Mouse (Mus musculus) megakaryocyte, embryonic 14.5 days (primary cell): ENCODE measurements around the gene Pes1.

Source experiments
- FLI1 ChIP-seq: IDR thresholded peaks from 2 replicates; pipeline ENCODE4 v1.6.1; 2012; ENCODE audit warnings: low read length, inconsistent platforms, mixed read lengths
- GATA1 ChIP-seq: IDR thresholded peaks from 3 replicates; pipeline ENCODE4 v1.6.1; 2012; ENCODE audit warnings: mixed read lengths, low read length, inconsistent platforms, borderline replicate concordance

DNA sequence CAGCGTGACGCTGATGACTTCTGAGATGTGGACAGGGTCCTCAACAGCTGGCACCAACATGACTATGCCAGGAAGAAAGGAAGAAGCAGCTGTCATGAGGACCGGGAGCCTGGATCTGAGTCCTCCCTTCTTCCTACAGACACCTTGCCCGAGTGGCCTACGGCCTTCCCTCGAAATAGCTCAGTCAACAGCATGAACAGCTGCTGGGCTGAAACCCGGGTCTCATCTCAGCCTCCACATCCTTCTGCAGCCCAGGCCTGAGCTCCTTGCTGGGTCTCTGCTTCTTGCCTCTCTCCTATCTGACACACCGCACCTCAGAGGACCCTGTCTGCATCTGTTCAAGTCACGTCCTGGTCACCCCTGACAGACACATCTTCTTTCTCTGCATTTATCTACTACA, 41.7 kb upstream of the Pes1 start:
- TF ChIP-seq GATA1 (no peak), FLI1 (no peak)
